8 mouse cellular contexts compared by ENCODE assay signal in genomic region chr8:121765594-121766138, GRCm38 (mm10).
"Had no signal": no experiment of that assay in that cellular context is flagged by ENCODE, and none has a peak within 500 bp of the region (broad histone marks: within the 10 kb centered on the region; RNA-seq: fewer than 3 reads in every experiment).

No protein-coding gene starts in this region.

- DNase-seq: kidney, adult 11 months; kidney, adult 9 months; kidney, postnatal 36 days; lung, embryonic 14.5 days; lung, postnatal 10 days; lung, postnatal 4 days; spleen, adult 18-20 months; thymus, postnatal 4 days had no signal
